Mouse (Mus musculus): ENCODE measurements at regions not wholly inside any gene's neighbourhood (a gene's known extent, or its start where the extent isn't known, plus 50 kb on each side); places are given as distances from the start of the nearest gene placed in this dataset.

DNA sequence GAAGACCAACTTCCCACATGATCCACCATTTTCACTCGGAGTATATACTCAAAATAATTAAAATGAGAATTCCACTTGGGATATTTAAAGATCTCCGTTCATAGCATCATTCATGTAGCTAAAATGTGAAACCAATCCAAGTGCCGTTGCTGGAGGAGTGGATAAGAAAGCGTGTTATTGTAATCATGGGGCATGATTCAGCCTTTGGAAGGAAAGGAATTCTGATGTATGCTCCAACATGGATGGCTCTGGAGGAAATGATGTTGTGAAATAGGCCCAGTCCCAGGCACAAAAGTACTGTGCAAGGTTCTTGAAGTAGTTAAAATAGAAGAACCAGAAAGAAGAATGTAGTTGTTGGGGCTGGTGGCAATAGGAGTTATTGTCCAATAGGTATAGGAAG lies 64.7 kb upstream of the Rbms1 start:
- TF ChIP-seq CTCF (IDR thresholded peaks at IDR 0.05; ENCODE audit: low read depth) (no peak), EP300 (IDR thresholded peaks at IDR 0.05; ENCODE audit: low read depth) (no peak)
